Mouse (Mus musculus): Measurements from ENCODE around the gene Meis2. TPM values are rescaled to one million over a fixed set of nuclear protein-coding genes. Genes with fewer than 3 reads are reported as not detected.
A peak's percentile ranks its signal among the peaks of the same experiment; 100 is the strongest.

Meis2 gene
- polyA plus RNA-seq, 1 experiment from 2014 or later: 1.6 TPM

DNA sequence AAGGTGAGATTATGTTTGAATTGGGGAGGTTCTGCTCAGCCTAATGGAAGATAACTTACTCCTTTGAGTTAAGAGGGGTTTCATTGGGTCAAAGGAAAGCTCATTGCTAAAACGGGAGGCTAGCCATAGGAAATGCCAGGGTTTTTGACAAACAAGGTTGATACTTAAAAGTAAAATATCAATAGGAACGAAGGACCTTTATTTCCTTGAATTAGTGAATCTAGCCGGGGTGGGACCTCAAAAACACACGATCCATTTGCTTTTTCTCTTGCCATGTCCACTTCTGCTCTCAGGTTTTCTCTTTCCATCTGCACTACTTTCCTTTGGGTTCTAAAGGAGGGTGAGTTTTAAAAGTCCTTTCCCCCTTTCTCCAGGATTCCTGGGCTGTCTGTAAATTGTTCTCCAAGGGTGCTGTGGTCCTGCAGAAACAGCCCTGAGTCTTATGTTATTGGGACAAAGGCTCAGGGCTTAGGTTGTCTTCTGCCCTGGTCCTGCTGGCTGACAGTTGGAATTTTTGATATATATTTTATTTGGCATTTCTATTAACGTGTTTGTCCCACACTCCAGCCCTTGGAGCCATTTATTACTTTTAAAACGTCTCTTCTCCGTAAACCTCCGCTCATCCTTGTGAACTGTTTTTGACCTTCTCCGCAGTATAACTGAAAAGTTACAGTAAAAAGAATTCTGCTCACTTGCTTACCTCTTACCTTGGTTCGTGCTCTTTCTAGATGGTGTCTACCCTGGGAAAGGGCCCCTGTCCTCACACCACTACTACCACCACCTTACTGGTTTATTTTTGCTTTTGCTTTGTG is 5.2 kb upstream of the Meis2 start:
- no peak overlapping the region for H3K27ac ChIP-seq (ENCODE audit: low read length)
- no peak overlapping the region for H3K9ac ChIP-seq (ENCODE audit: low read depth, low read length)
- no peak overlapping the region for H3K4me2 ChIP-seq (ENCODE audit: low read depth, low read length)
- H3K27me3 ChIP-seq (ENCODE audit: control insufficient read depth, insufficient read depth, low read depth, low read length): peaks cover 79% of the 10 kb centered on the region
- H3K9me3 ChIP-seq (replicated peaks; ENCODE audit: control insufficient read depth, low read length): no peaks in the 10 kb centered on the region
- 23% methylated on average over 10 of the region's 10 CpGs for WGBS (ENCODE audit: insufficient replicate concordance)
- no peak overlapping the region for H3K4me3 ChIP-seq (ENCODE audit: low read depth, low read length)
- no peaks in the 10 kb centered on the region for H3K36me3 ChIP-seq (ENCODE audit: control insufficient read depth, insufficient read depth)
- no peak for ATAC-seq (ENCODE audit: low read depth)
- H3K4me1 ChIP-seq (ENCODE audit: control insufficient read depth, low read depth, low read length): no peaks in the 10 kb centered on the region

DNA sequence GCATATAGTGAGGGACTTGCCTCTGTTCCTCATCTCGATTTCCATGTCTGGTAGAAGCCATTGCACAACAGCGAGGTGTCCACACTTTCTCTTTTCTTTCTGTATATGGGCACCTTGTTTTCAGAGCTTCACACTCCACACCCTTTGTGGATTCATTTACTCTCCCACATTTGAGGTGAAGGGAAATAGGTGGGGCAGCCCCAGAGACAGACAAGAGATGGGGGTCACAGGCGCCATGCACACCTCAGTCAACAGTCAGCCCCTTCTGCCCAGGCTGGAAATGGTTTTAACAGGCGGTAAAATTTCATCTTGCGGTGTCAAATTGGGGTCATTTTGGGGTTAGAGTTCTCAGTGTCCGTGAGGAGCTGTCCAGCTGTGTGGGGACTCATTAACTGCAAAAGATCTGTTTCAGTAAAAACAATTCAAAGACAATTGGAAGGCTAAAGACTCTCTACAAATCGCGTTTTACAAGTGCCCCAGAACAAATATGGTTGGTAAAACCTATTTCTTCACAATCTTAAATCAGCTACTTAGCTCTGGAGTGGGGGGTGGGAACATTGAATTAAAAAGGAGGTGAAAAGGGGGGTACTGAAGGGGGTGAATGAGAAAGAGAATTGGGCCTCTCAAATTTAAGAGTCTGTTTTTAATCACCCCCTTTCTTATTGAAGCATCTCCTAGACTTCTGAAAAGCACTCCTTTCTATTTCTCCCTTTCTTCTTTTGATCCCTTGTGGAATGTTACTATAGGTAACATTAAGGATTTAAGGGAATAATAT is 4.0 kb upstream of the Meis2 start:
- Histone ChIP-seq H3K9me3 (replicated peaks; ENCODE audit: control insufficient read depth, low read length) (no peaks in the 10 kb centered on the region), H3K27me3 (ENCODE audit: control insufficient read depth, insufficient read depth, low read depth, low read length) (peaks cover 81% of the 10 kb centered on the region), H3K4me2 (ENCODE audit: low read depth, low read length) (no peak overlapping the region), H3K27ac (ENCODE audit: low read length) (no peak overlapping the region), H3K36me3 (ENCODE audit: control insufficient read depth, insufficient read depth) (no peaks in the 10 kb centered on the region), H3K4me1 (ENCODE audit: control insufficient read depth, low read depth, low read length) (no peaks in the 10 kb centered on the region), H3K4me3 (ENCODE audit: low read depth, low read length) (no peak overlapping the region), H3K9ac (ENCODE audit: low read depth, low read length) (no peak overlapping the region)
- 20% methylated on average over 8 of the region's 8 CpGs for WGBS (ENCODE audit: insufficient replicate concordance)
- ATAC-seq (ENCODE audit: low read depth): no peak

GRCm38 (mm10) chr2:116068901-116069300 is 3.3 kb upstream of the Meis2 start:
- Histone ChIP-seq H3K9me3 (replicated peaks; ENCODE audit: control insufficient read depth, low read length) (no peaks in the 10 kb centered on the region), H3K4me3 (ENCODE audit: low read depth, low read length) (no peak overlapping the region), H3K4me1 (ENCODE audit: control insufficient read depth, low read depth, low read length) (no peaks in the 10 kb centered on the region), H3K27me3 (ENCODE audit: control insufficient read depth, insufficient read depth, low read depth, low read length) (peaks cover 83% of the 10 kb centered on the region), H3K9ac (ENCODE audit: low read depth, low read length) (no peak overlapping the region), H3K36me3 (ENCODE audit: control insufficient read depth, insufficient read depth) (no peaks in the 10 kb centered on the region), H3K4me2 (ENCODE audit: low read depth, low read length) (no peak overlapping the region), H3K27ac (ENCODE audit: low read length) (no peak overlapping the region)
- 27% methylated on average over 7 of the region's 7 CpGs for WGBS (ENCODE audit: insufficient replicate concordance)
- no peak for ATAC-seq (ENCODE audit: low read depth)

DNA sequence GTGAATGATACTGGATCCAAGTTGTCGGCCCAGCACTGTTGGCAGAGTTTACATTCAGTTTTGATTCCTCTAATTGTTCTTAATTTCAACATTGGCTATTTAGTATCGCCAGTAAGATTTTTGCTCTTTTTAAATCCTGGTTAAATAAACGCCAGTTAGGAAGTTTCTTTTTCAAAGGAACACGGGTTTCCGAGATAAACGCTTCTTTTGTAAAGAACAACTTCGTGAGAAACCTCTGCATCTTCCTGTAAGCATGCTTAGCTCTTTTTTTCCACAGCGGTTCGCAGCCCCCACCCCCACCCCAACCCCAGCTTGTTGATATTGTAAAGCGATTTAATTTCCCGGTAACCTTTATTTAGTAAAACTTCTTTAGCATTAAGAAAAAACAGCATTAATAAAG is 2.8 kb upstream of the Meis2 start:
- no peaks in the 10 kb centered on the region for H3K36me3 ChIP-seq (ENCODE audit: control insufficient read depth, insufficient read depth)
- H3K27ac ChIP-seq (ENCODE audit: low read length): no peak overlapping the region
- H3K4me3 ChIP-seq (ENCODE audit: low read depth, low read length): no peak overlapping the region
- H3K4me2 ChIP-seq (ENCODE audit: low read depth, low read length): no peak overlapping the region
- H3K27me3 ChIP-seq (ENCODE audit: control insufficient read depth, insufficient read depth, low read depth, low read length): peaks cover 86% of the 10 kb centered on the region
- 10% methylated on average over 11 of the region's 11 CpGs for WGBS (ENCODE audit: insufficient replicate concordance)
- no peak for ATAC-seq (ENCODE audit: low read depth)
- no peaks in the 10 kb centered on the region for H3K9me3 ChIP-seq (replicated peaks; ENCODE audit: control insufficient read depth, low read length)
- no peaks in the 10 kb centered on the region for H3K4me1 ChIP-seq (ENCODE audit: control insufficient read depth, low read depth, low read length)
- H3K9ac ChIP-seq (ENCODE audit: low read depth, low read length): no peak overlapping the region

- Histone ChIP-seq H3K4me1 (ENCODE audit: control insufficient read depth, low read depth, low read length) (no peaks in the 10 kb centered on the region), H3K9me3 (replicated peaks; ENCODE audit: control insufficient read depth, low read length) (no peaks in the 10 kb centered on the region), H3K36me3 (ENCODE audit: control insufficient read depth, insufficient read depth) (no peaks in the 10 kb centered on the region), H3K9ac (ENCODE audit: low read depth, low read length) (no peak overlapping the region), H3K27me3 (ENCODE audit: control insufficient read depth, insufficient read depth, low read depth, low read length) (peaks cover 88% of the 10 kb centered on the region), H3K4me3 (ENCODE audit: low read depth, low read length) (peak overlapping the region; percentile 20), H3K4me2 (ENCODE audit: low read depth, low read length) (no peak overlapping the region), H3K27ac (ENCODE audit: low read length) (no peak overlapping the region)
- no peak for ATAC-seq (ENCODE audit: low read depth)
- WGBS (ENCODE audit: insufficient replicate concordance): 5% methylated on average over 15 of the region's 15 CpGs
Measured at GRCm38 (mm10) chr2:116067711-116068110, 2.1 kb upstream of the Meis2 start.

- Histone ChIP-seq H3K27me3 (ENCODE audit: control insufficient read depth, insufficient read depth, low read depth, low read length) (peaks cover 88% of the 10 kb centered on the region), H3K4me2 (ENCODE audit: low read depth, low read length) (peak overlapping the region; percentile 61), H3K4me3 (ENCODE audit: low read depth, low read length) (peak overlapping the region; percentile 60), H3K27ac (ENCODE audit: low read length) (peak overlapping the region; percentile 66), H3K9me3 (replicated peaks; ENCODE audit: control insufficient read depth, low read length) (no peaks in the 10 kb centered on the region), H3K9ac (ENCODE audit: low read depth, low read length) (no peak overlapping the region), H3K4me1 (ENCODE audit: control insufficient read depth, low read depth, low read length) (no peaks in the 10 kb centered on the region), H3K36me3 (ENCODE audit: control insufficient read depth, insufficient read depth) (no peaks in the 10 kb centered on the region)
- WGBS (ENCODE audit: insufficient replicate concordance): under 1% methylated on average over 27 of the region's 27 CpGs
- ATAC-seq (ENCODE audit: low read depth): peak; percentile 63
Measured at GRCm38 (mm10) chr2:116067065-116067497, 1.4 kb upstream of the Meis2 start.

DNA sequence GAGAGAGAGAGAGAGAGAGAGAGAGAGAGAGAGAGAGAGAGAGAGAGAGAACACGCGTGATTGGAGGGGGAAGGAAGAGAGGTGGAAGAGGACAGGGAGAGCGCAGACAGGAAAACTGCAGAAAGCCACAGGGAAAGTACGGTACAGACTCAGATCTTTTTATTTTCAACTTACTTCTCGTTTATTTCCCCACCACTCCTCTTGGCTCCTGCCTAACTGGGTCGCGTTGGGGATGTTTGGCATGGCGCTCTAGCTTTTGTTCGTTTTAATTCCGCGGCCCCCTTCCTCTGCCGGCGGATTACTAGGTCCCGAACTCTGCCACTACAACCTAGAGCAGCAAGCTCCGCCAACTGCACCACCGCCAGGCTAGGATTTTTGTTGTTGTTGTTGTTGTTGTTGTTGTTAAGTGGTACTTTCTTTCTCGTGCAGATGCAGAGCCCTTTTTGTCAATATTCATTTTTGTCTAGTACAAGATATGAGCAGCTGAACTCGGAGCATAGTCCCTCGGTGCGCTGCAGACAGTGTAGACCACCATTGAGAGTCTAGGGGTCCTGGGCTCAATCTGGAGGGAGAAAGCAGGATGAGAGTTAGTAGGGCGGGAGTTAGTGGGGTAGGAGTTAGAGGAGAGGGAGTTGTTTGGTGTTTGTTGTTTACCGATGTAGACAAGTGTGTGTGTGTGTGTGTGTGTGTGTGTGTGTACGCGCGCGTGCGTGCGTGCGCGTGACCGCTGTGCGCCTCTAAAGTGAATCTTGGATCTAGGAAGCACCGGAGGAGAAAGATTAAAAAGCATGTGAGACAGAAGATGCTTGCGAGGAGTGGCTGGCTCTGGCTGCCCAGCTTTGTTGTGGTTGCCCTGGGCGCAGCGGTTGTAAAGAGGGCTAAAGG is 660 bp upstream of the Meis2 start:
- H3K4me3 ChIP-seq (ENCODE audit: low read depth, low read length): peak overlapping the region; percentile 60
- H3K4me2 ChIP-seq (ENCODE audit: low read depth, low read length): peak overlapping the region; percentile 61
- 0 out of 2 replicates have a peak, but pooled peaks have one; percentile 1 for ATAC-seq (ENCODE audit: low read depth)
- peaks cover 89% of the 10 kb centered on the region for H3K27me3 ChIP-seq (ENCODE audit: control insufficient read depth, insufficient read depth, low read depth, low read length)
- H3K9me3 ChIP-seq (replicated peaks; ENCODE audit: control insufficient read depth, low read length): no peaks in the 10 kb centered on the region
- H3K9ac ChIP-seq (ENCODE audit: low read depth, low read length): peak overlapping the region; percentile 7; the same call in 1 of the 2 replicates
- peak overlapping the region; percentile 66 for H3K27ac ChIP-seq (ENCODE audit: low read length)
- under 1% methylated on average over 34 of the region's 36 CpGs for whole genome bisulfite sequencing (ENCODE audit: insufficient replicate concordance)
- no peaks in the 10 kb centered on the region for H3K36me3 ChIP-seq (ENCODE audit: control insufficient read depth, insufficient read depth)
- H3K4me1 ChIP-seq (ENCODE audit: control insufficient read depth, low read depth, low read length): no peaks in the 10 kb centered on the region

DNA sequence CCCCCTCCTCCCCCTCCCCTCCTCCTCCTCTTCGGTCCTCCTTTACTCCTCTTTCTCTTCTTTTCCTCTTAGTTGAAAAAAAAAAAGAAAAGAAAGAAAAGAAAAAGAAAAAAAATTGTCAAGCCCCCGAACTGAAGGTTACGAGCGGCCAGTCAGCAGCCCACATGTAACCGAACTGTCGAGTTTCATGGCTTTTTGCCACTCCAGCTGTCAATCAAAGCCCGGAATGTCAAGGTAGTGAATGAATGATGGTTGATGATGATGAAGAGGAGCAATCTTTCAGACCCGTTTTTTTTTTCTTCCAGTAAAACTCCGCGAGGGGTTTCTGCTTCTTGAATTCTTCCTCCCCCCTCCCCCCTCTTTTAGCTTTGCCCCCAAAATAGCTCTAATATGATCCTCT is 582 bp downstream of the Meis2 start:
- Histone ChIP-seq H3K36me3 (ENCODE audit: control insufficient read depth, insufficient read depth) (no peaks in the 10 kb centered on the region), H3K4me1 (ENCODE audit: control insufficient read depth, low read depth, low read length) (no peaks in the 10 kb centered on the region), H3K27me3 (ENCODE audit: control insufficient read depth, insufficient read depth, low read depth, low read length) (peaks cover 95% of the 10 kb centered on the region), H3K9ac (ENCODE audit: low read depth, low read length) (no peak overlapping the region), H3K4me2 (ENCODE audit: low read depth, low read length) (peak overlapping the region; percentile 61), H3K9me3 (replicated peaks; ENCODE audit: control insufficient read depth, low read length) (no peaks in the 10 kb centered on the region), H3K4me3 (ENCODE audit: low read depth, low read length) (peak overlapping the region; percentile 60), H3K27ac (ENCODE audit: low read length) (no peak overlapping the region)
- no peak for ATAC-seq (ENCODE audit: low read depth)
- WGBS (ENCODE audit: insufficient replicate concordance): 0% methylated on average over 10 of the region's 10 CpGs

Data from liver, embryonic 16.5 days (tissue).